Mouse (Mus musculus) pancreas, adult 10 weeks (tissue): ENCODE data around the gene Blzf1. TPM values are rescaled to one million over a fixed set of nuclear protein-coding genes. Genes with fewer than 3 reads are reported as not detected.

Experiments
- polyA plus RNA-seq: library from polyadenylated mRNA; stranded (reverse); fragments of 350-450 nt; fragmentation: Illumina TruSeq; extraction: RNeasy Lipid Tissue Mini Kit (QIAGEN cat#74804); gene quantifications from one replicate; pipeline ENCODE4 v1.2.3, GENCODE M21; 2015; ENCODE audit warnings: low read depth, low replicate concordance; ENCODE audit not compliant: insufficient read depth

The Blzf1 gene
- polyA plus RNA-seq: 3.6 TPM

DNA sequence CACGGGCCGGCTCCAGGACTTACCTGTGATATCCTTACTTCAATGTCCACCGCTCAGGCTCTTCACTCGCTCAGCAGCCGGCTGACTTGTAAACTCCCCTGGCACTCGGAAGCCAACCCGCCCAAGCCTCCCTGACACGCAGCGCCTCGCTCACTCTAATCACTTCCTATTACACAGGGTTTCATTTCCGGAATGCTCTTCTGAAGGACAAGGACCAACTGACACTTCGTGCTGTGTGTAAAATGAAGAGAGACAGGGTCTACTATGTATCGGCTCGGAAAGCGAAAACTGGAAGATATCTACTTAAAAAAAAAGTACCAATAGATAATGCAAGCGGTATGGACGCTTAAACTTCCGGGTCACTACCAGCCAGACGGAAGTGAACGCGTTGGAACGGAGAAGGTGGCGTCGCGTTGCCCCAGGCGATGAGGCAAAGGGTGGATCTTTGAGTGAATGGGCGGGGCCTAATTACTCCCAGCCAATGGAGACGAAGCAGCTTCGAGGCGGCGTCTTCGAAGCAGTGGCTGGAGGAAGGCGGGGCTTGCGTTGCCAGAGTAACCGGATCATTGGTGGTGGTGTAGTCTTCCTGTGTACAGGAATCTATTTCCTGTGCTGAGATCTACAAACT, at the start of gene Blzf1:
Blzf1 (minus strand) TSS at position 366 of the 628 bp plus-strand sequence.

GRCm38 (mm10) chr1:164303821-164304220, 3.5 kb downstream of the Blzf1 start, which contains the start of gene Nme7:
Gene Nme7, plus strand, starts transcription at chr1:164304121.

GRCm38 (mm10) chr1:164275455-164275954, 31.8 kb downstream of the Blzf1 start, which contains the start of gene Ccdc181:
Gene Ccdc181, plus strand, starts transcription at chr1:164275585.

GRCm38 (mm10) chr1:164248465-164249331, 58.6 kb downstream of the Blzf1 start, which contains the start of gene Slc19a2:
Gene Slc19a2, plus strand, starts transcription at chr1:164249046.

Other genes with a start within 250 kb of the Blzf1 start
- 0.74 TPM for gene Sell, start 245.5 kb downstream of the Blzf1 start, polyA plus RNA-seq
- gene Selp, start 192.2 kb downstream of the Blzf1 start, polyA plus RNA-seq: 4.1 TPM
- gene F5, start 155.7 kb downstream of the Blzf1 start, polyA plus RNA-seq: 0.35 TPM
- 5.0 TPM for gene Slc19a2, start 58.4 kb downstream of the Blzf1 start, polyA plus RNA-seq
- 4.3 TPM for gene Ccdc181, start 31.9 kb downstream of the Blzf1 start, polyA plus RNA-seq
- gene Nme7, start 3.4 kb downstream of the Blzf1 start, polyA plus RNA-seq: 1.5 TPM
- 27.0 TPM for gene Atp1b1, start 150.9 kb upstream of the Blzf1 start, polyA plus RNA-seq